Mouse (Mus musculus) heart, embryonic 11.5 days (tissue): ENCODE results near the gene Rmnd5a. TPM values are rescaled to one million over a fixed set of nuclear protein-coding genes. Genes with fewer than 3 reads are reported as not detected.

Experiments used
- ATAC-seq: fragments of 200-750 bp; cut with Nextera tagmentation; replicated peaks from 2 replicates; pipeline ENCODE4 v1.8.0; 2017; ENCODE audit warnings: moderate library complexity; ENCODE audit not compliant: insufficient number of reproducible peaks, low FRiP score, low TSS enrichment
- H3K27ac ChIP-seq: fragments of 300-500 bp; sonication (generic); 2 replicates; pipeline ENCODE4 v1.5.1; 2014; ENCODE audit warnings: mild to moderate bottlenecking, low read depth, low read length
- H3K27me3 ChIP-seq: fragments of 300-500 bp; sonication (generic); 2 replicates; pipeline ENCODE4 v1.6.1; 2014; ENCODE audit warnings: mild to moderate bottlenecking, low read length, mixed read lengths; ENCODE audit not compliant: control insufficient read depth, insufficient read depth
- H3K36me3 ChIP-seq: fragments of 300-500 bp; sonication (generic); 2 replicates; pipeline ENCODE4 v1.6.1; 2014; ENCODE audit warnings: mild to moderate bottlenecking, low read length, moderate library complexity, mixed read lengths; ENCODE audit not compliant: control insufficient read depth, insufficient read depth
- H3K4me1 ChIP-seq: fragments of 300-500 bp; sonication (generic); 2 replicates; pipeline ENCODE4 v1.6.1; 2014; ENCODE audit warnings: low read length; ENCODE audit not compliant: control insufficient read depth, insufficient read depth
- H3K4me2 ChIP-seq: fragments of 300-500 bp; sonication (generic); 2 replicates; pipeline ENCODE4 v1.6.1; 2014; ENCODE audit warnings: mild to moderate bottlenecking, moderate library complexity
- H3K4me3 ChIP-seq: fragments of 300-500 bp; sonication (generic); 2 replicates; pipeline ENCODE4 v1.5.1; 2014; ENCODE audit warnings: low read depth, low read length
- H3K9ac ChIP-seq: fragments of 300-500 bp; sonication (generic); 2 replicates; pipeline ENCODE4 v1.6.1; 2014; ENCODE audit warnings: mild to moderate bottlenecking, low read depth, low read length, moderate library complexity
- H3K9me3 ChIP-seq: fragments of 300-500 bp; sonication (generic); replicated peaks from 2 replicates; pipeline ENCODE4 v1.6.1; 2016; ENCODE audit warnings: low read length; ENCODE audit not compliant: control insufficient read depth
- WGBS: fragments of 180-500 bp; shearing (Covaris S2); extraction: QIAGEN DNeasy Blood & Tissue Kit; methylation state at CpG from one replicate; pipeline ENCODE4 v1.1.7; 2014; ENCODE audit not compliant: insufficient replicate concordance; 5-methylcytosine and 5-hydroxymethylcytosine counted together
- polyA plus RNA-seq: library from polyadenylated mRNA; unstranded; fragments of >200 nt; fragmentation: Nextera tagmentation; extraction: Ambion mirVana; gene quantifications from 2 replicates; pipeline ENCODE4 v1.2.1, GENCODE M21; 2014

The Rmnd5a gene
- polyA plus RNA-seq, 1 experiment from 2014 or later = 6.2 TPM

- Histone ChIP-seq H3K4me1 (no peaks in the 10 kb centered on the region), H3K4me2 (no peak overlapping the region), H3K4me3 (no peak overlapping the region), H3K27me3 (no peaks in the 10 kb centered on the region), H3K9ac (no peak overlapping the region), H3K9me3 (no peaks in the 10 kb centered on the region), H3K36me3 (0 out of 2 replicates have a peak, but pooled peaks cover 3% of the 10 kb centered on the region), H3K27ac (no peak overlapping the region)
- ATAC-seq = no peak
- 83% methylated on average over 3 of the region's 3 CpGs for WGBS
Measured at GRCm38 (mm10) chr6:71415446-71415845, 25.0 kb downstream of the Rmnd5a start.

GRCm38 (mm10) chr6:71414624-71415023, 25.8 kb downstream of the Rmnd5a start:
- no peaks in the 10 kb centered on the region for H3K9me3 ChIP-seq
- H3K4me3 ChIP-seq = no peak overlapping the region
- H3K27ac ChIP-seq = no peak overlapping the region
- no peak for ATAC-seq
- no peaks in the 10 kb centered on the region for H3K4me1 ChIP-seq
- H3K4me2 ChIP-seq = no peak overlapping the region
- no peak overlapping the region for H3K9ac ChIP-seq
- H3K27me3 ChIP-seq = no peaks in the 10 kb centered on the region
- WGBS = 79% methylated on average over 4 of the region's 4 CpGs
- 0 out of 2 replicates have a peak, but pooled peaks cover 3% of the 10 kb centered on the region for H3K36me3 ChIP-seq

DNA sequence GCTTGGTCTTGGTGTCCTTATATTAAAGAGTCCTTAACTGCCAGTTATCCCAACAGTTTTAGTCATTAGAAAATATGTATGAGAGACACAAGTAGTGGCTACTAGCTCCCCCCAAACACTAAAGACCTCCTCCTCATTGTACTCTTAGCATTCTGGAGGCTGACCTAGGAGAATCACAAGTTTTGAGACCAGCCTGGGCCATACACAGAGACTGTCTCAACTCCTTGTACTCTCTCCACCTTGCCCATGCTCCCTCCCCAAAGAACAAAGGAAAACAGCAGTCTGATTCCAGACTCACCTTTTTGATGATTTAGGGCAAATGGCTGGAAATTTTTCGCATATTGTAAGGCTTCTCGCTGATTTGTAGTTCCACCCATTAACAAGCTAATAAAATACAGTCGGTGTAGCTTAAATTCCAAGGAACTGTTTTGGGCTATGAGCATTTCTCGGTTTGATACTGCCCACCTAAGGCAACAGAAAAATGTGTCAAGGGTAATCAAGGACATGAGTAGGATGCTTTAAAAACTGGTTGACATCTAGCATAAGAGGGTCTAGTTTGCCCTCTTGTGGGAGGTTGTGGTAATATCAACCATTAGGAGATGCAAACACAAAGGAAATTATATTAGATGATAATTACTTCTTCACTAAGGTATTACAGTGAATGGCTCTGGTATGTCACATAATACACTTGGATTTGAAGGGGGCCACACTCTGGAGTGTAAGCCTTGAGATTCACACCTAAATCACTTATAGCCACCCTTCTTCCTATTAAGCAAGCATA, 41.4 kb downstream of the Rmnd5a start:
- H3K4me3 ChIP-seq = no peak overlapping the region
- no peak for ATAC-seq
- no peak overlapping the region for H3K9ac ChIP-seq
- 0 out of 2 replicates have a peak, but pooled peaks cover 4% of the 10 kb centered on the region for H3K36me3 ChIP-seq
- H3K4me1 ChIP-seq = peaks cover 10% of the 10 kb centered on the region; the same call in 1 of the 2 replicates
- no peak overlapping the region for H3K27ac ChIP-seq
- H3K27me3 ChIP-seq = no peaks in the 10 kb centered on the region
- 80% methylated on average over 4 of the region's 4 CpGs for WGBS
- H3K9me3 ChIP-seq = no peaks in the 10 kb centered on the region
- no peak overlapping the region for H3K4me2 ChIP-seq

DNA sequence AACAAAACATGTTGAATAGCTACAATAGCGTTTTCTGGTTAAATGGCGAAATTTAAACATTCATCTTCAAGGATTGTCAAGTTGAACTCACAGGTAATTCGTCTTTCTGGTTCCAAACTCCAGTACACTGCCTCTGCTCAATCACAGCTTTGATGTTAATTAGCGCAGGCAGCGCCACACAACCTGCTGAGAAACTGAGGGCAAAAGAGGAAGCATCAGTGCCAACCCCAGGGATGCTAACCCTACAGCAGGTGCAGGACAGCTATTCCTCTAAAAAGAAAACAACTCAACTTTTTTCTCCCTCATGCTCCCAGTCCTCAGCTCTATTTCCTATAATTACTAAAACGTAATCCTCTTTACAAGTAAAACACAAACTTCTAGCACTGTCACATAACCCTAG, 43.7 kb downstream of the Rmnd5a start:
- Histone ChIP-seq H3K36me3 (peaks cover 4% of the 10 kb centered on the region; the same call in 1 of the 2 replicates), H3K27me3 (no peaks in the 10 kb centered on the region), H3K4me2 (no peak overlapping the region), H3K9ac (no peak overlapping the region), H3K4me3 (no peak overlapping the region), H3K9me3 (no peaks in the 10 kb centered on the region), H3K27ac (no peak overlapping the region), H3K4me1 (peaks cover 10% of the 10 kb centered on the region; the same call in 1 of the 2 replicates)
- WGBS = 88% methylated on average over 6 of the region's 6 CpGs
- ATAC-seq = no peak

DNA sequence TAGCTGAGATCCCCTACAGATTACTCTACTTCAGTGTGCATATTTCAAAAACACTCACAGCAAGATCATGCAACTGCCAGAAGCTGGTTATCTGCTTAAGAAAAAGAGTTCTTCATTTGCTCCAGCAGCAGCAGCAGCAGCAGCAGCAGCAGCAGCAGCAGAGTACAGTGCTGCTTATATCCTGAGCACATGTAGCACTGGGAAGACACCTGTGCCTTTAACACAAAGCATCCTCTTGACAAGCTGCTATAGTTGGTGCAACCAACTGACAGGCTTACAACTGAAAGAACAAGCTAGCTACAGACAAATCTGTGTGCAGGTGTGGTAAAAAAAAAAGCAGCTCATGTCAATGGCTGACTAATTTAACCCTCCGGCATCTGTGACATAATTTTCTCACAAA, 44.4 kb downstream of the Rmnd5a start:
- ATAC-seq = no peak
- no peak overlapping the region for H3K9ac ChIP-seq
- H3K27ac ChIP-seq = no peak overlapping the region
- H3K4me1 ChIP-seq = peaks cover 10% of the 10 kb centered on the region; the same call in 1 of the 2 replicates
- no peaks in the 10 kb centered on the region for H3K27me3 ChIP-seq
- peaks cover 4% of the 10 kb centered on the region; the same call in 1 of the 2 replicates for H3K36me3 ChIP-seq
- H3K4me3 ChIP-seq = no peak overlapping the region
- 88% methylated on average over 1 of the region's 1 CpGs for whole genome bisulfite sequencing
- no peak overlapping the region for H3K4me2 ChIP-seq
- no peaks in the 10 kb centered on the region for H3K9me3 ChIP-seq

DNA sequence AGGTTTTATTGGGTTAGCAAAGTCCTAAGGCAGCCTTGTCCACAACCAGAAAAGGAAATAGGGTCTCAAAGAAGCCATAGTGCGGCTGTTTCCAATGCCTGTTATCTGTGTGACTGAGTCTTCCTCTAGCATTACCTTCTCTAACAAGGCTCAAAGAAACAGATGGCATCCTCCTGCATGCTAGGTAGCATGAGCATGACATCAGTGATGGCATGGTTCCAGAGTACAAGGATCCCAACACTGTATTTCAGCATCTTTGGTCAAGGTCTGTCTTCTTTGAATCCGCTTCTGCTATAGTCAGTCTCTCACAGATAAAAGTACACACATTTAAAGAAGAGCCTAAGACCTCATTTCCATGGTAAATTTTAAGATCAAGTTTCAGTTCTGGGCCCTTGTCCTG, 49.9 kb downstream of the Rmnd5a start:
- no peak for ATAC-seq
- H3K4me3 ChIP-seq = no peak overlapping the region
- H3K27ac ChIP-seq = no peak overlapping the region
- no peaks in the 10 kb centered on the region; the same call in 1 of the 2 replicates for H3K36me3 ChIP-seq
- H3K27me3 ChIP-seq = no peaks in the 10 kb centered on the region
- no peak overlapping the region for H3K9ac ChIP-seq
- no peak overlapping the region for H3K4me2 ChIP-seq
- H3K4me1 ChIP-seq = peaks cover 10% of the 10 kb centered on the region; the same call in 1 of the 2 replicates
- 93% methylated on average over 2 of the region's 2 CpGs for WGBS
- H3K9me3 ChIP-seq = no peaks in the 10 kb centered on the region

DNA sequence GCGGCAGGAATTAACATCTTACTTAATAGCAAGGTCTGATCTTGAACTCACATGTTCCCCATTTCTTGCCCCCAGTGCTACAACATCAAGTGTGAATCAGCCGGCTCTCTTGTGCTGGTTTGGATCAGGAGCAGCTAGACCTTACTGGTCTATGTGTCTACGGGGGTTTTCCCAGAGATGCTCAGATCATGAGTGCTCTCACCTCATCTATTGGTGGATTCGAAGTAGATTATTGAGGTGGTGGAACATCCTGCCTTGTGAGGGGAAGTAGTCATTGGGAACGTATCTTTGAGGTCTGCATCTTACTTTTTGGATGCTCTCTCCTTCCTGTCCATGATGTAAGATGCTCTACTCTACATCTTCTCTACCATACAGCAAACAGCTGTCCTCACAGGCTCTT, 58.8 kb downstream of the Rmnd5a start:
- Histone ChIP-seq H3K4me1 (no peaks in the 10 kb centered on the region), H3K27ac (no peak overlapping the region), H3K27me3 (no peaks in the 10 kb centered on the region), H3K36me3 (no peaks in the 10 kb centered on the region), H3K4me2 (no peak overlapping the region), H3K9ac (no peak overlapping the region), H3K9me3 (no peaks in the 10 kb centered on the region), H3K4me3 (no peak overlapping the region)
- no peak for ATAC-seq
- 85% methylated on average over 5 of the region's 5 CpGs for WGBS

DNA sequence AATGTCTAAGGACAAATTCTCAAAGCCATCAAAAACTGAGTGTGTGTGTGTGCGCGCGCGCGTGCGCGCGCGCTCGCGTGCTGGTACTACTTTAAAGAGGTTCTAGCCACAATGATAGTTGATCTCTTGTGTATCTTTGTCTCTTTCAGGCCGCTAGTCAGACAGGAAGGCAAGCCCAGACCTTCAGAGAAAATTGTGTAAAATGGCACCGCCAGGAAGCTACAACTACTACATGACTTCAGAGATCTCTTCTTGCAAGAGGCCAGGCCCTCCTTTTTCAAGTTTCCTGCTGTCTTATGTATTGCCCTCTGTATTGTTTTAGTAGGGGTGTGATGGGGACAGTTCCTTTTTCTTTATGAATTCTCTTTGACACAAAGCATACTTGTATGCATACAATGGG, 63.7 kb downstream of the Rmnd5a start:
- 92% methylated on average over 13 of the region's 13 CpGs for WGBS

DNA sequence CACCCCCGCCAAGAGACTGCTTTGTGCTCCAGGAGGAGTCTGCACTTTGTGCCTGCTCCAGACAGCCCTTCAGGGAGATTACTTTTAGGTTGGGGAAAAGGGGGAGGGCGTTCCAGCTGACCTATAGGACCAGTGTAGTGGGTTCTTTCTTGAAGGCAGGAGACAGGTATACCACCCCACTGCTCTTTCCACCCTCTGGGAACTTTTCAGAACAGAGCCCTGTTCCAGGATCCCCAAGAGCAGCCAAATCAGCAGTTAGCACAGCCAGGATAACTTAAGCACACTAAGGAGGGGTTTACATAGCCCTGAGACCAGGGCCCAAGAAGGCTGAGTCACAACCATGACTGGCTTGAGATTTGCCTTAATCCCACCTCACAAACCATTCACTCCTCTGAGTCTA, 65.5 kb downstream of the Rmnd5a start:
- no peaks in the 10 kb centered on the region for H3K36me3 ChIP-seq
- no peak overlapping the region for H3K4me3 ChIP-seq
- WGBS = 67% methylated on average over 2 of the region's 2 CpGs
- no peaks in the 10 kb centered on the region for H3K9me3 ChIP-seq
- no peak for ATAC-seq
- H3K27me3 ChIP-seq = no peaks in the 10 kb centered on the region
- H3K9ac ChIP-seq = no peak overlapping the region
- H3K27ac ChIP-seq = no peak overlapping the region
- H3K4me1 ChIP-seq = no peaks in the 10 kb centered on the region
- H3K4me2 ChIP-seq = no peak overlapping the region

More for the DNA sequence above, 63.7 kb downstream of the Rmnd5a start:
- ATAC-seq = no peak
- Histone ChIP-seq H3K4me2 (no peak overlapping the region), H3K4me1 (no peaks in the 10 kb centered on the region), H3K9ac (no peak overlapping the region), H3K36me3 (no peaks in the 10 kb centered on the region), H3K9me3 (no peaks in the 10 kb centered on the region), H3K27me3 (no peaks in the 10 kb centered on the region), H3K27ac (no peak overlapping the region), H3K4me3 (no peak overlapping the region)
